21 mouse cellular contexts compared by ENCODE assay signal in genomic region chr10:127412101-127412500, GRCm38 (mm10). TPM values are rescaled to one million over a fixed set of nuclear protein-coding genes. Genes with fewer than 3 reads are reported as not detected.
DNase-seq lines count a peak whose midpoint lies in the region; ATAC-seq and TF ChIP-seq lines count a peak whose summit lies in the region.
"Had no signal": no experiment of that assay in that cellular context is flagged by ENCODE, and none has a peak within 500 bp of the region (broad histone marks: within the 10 kb centered on the region; RNA-seq: fewer than 3 reads in every experiment).

No protein-coding gene starts in this region.

- 34% methylated on average over 5 of the region's 5 CpGs for WGBS in heart, embryonic 10.5 days
- WGBS in hindbrain, embryonic 10.5 days = 28% methylated on average over 5 of the region's 5 CpGs
- 40% methylated on average over 5 of the region's 5 CpGs for WGBS in hindbrain, embryonic 16.5 days
- 50% methylated on average over 5 of the region's 5 CpGs for WGBS in liver, embryonic 16.5 days (ENCODE audit: insufficient replicate concordance)
- WGBS in olfactory bulb, adult 2 months = 55% methylated on average over 5 of the region's 5 CpGs

- H3K9me3 ChIP-seq in heart, embryonic 10.5 days = no peaks in the 10 kb centered on the region
- no peaks in the 10 kb centered on the region for H3K9me3 ChIP-seq in hindbrain, embryonic 10.5 days
- no peaks in the 10 kb centered on the region for H3K9me3 ChIP-seq in hindbrain, embryonic 16.5 days (ENCODE audit: control insufficient read depth, low read length)
- no peaks in the 10 kb centered on the region for H3K9me3 ChIP-seq in liver, embryonic 16.5 days (replicated peaks; ENCODE audit: control insufficient read depth, low read length)
- H3K9me3 ChIP-seq: forebrain, embryonic 12.5 days; limb, embryonic 10.5 days; liver, embryonic 15.5 days had no signal

- H3K4me3 ChIP-seq in heart, embryonic 10.5 days = no peak overlapping the region
- H3K4me3 ChIP-seq in hindbrain, embryonic 10.5 days = no peak overlapping the region
- no peak overlapping the region for H3K4me3 ChIP-seq in hindbrain, embryonic 16.5 days (ENCODE audit: low read length)
- H3K4me3 ChIP-seq in liver, embryonic 16.5 days (ENCODE audit: low read depth, low read length) = no peak overlapping the region
- H3K4me3 ChIP-seq in olfactory bulb, adult 2 months (ENCODE audit: insufficient read depth, low read depth, low read length) = no peak overlapping the region
- H3K4me3 ChIP-seq: forebrain, embryonic 12.5 days; left cerebral cortex, adult 2 months; limb, embryonic 10.5 days; liver, embryonic 15.5 days had no signal

- no peak for DNase-seq in heart, embryonic 10.5 days (ENCODE audit: low spot score)
- no peak for DNase-seq in heart, postnatal 10 days
- DNase-seq in hindbrain, embryonic 10.5 days (ENCODE audit: low spot score) = no peak
- no peak for DNase-seq in liver
- DNase-seq: adrenal gland, postnatal 10 days; cerebellum, adult 11-12 months; cerebellum, postnatal 36 days; gastrocnemius, postnatal 36 days; lung, postnatal 36 days; right cerebral cortex, postnatal 4 days; thymus, postnatal 4 days had no signal

- ATAC-seq in hindbrain, embryonic 16.5 days = no peak
- no peak for ATAC-seq in liver, embryonic 16.5 days (ENCODE audit: low read depth)

- no peaks in the 10 kb centered on the region for H3K27me3 ChIP-seq in heart, embryonic 10.5 days (ENCODE audit: insufficient read depth, poor library complexity, severe bottlenecking)
- no peaks in the 10 kb centered on the region for H3K27me3 ChIP-seq in hindbrain, embryonic 10.5 days (ENCODE audit: insufficient read depth, poor library complexity, severe bottlenecking)
- no peaks in the 10 kb centered on the region for H3K27me3 ChIP-seq in hindbrain, embryonic 16.5 days (replicated peaks; ENCODE audit: control insufficient read depth, insufficient read depth, low read length)
- no peaks in the 10 kb centered on the region for H3K27me3 ChIP-seq in liver, embryonic 16.5 days (ENCODE audit: control insufficient read depth, insufficient read depth, low read depth, low read length)
- H3K27me3 ChIP-seq: forebrain, embryonic 12.5 days; liver, embryonic 15.5 days had no signal

- peaks cover 7% of the 10 kb centered on the region; the same call in 1 of the 2 replicates for H3K36me3 ChIP-seq in heart, embryonic 10.5 days
- H3K36me3 ChIP-seq in hindbrain, embryonic 10.5 days = peaks cover 5% of the 10 kb centered on the region; the same call in 1 of the 2 replicates
- H3K36me3 ChIP-seq in hindbrain, embryonic 16.5 days (ENCODE audit: control insufficient read depth, insufficient read depth, low read length) = no peaks in the 10 kb centered on the region
- no peaks in the 10 kb centered on the region for H3K36me3 ChIP-seq in liver, embryonic 16.5 days (ENCODE audit: control insufficient read depth, insufficient read depth)

- peak overlapping the region; percentile 70; the same call in 1 of the 2 replicates for H3K27ac ChIP-seq in heart, embryonic 10.5 days
- peak overlapping the region; percentile 0; the same call in 1 of the 2 replicates for H3K27ac ChIP-seq in hindbrain, embryonic 10.5 days
- H3K27ac ChIP-seq in hindbrain, embryonic 16.5 days (ENCODE audit: low read depth, low read length) = no peak overlapping the region
- H3K27ac ChIP-seq in liver, embryonic 16.5 days (ENCODE audit: low read length) = peak overlapping the region; percentile 51; the same call in 1 of the 2 replicates
- 0 out of 2 replicates have a peak overlapping the region, but pooled peaks have one; percentile 13 for H3K27ac ChIP-seq in olfactory bulb, adult 2 months (ENCODE audit: insufficient read depth, low read depth, low read length)
- H3K27ac ChIP-seq: forebrain, embryonic 12.5 days; left cerebral cortex, adult 2 months; limb, embryonic 10.5 days; liver, embryonic 15.5 days had no signal

- no peak overlapping the region for H3K9ac ChIP-seq in hindbrain, embryonic 16.5 days (ENCODE audit: low read depth, low read length)
- H3K9ac ChIP-seq in liver, embryonic 16.5 days (ENCODE audit: low read depth, low read length) = no peak overlapping the region
- H3K9ac ChIP-seq: forebrain, embryonic 12.5 days; liver, embryonic 15.5 days had no signal

- H3K4me1 ChIP-seq in heart, embryonic 10.5 days = peaks cover 29% of the 10 kb centered on the region
- H3K4me1 ChIP-seq in hindbrain, embryonic 10.5 days (replicated peaks) = peaks cover 12% of the 10 kb centered on the region
- no peaks in the 10 kb centered on the region for H3K4me1 ChIP-seq in hindbrain, embryonic 16.5 days (ENCODE audit: control insufficient read depth, insufficient read depth, low read depth, low read length)
- H3K4me1 ChIP-seq in liver, embryonic 16.5 days (ENCODE audit: control insufficient read depth, low read depth, low read length) = peaks cover 3% of the 10 kb centered on the region
- peaks cover 4% of the 10 kb centered on the region; the same call in 1 of the 2 replicates for H3K4me1 ChIP-seq in olfactory bulb, adult 2 months (ENCODE audit: control insufficient read depth, insufficient read depth, low read length)
- H3K4me1 ChIP-seq: forebrain, embryonic 12.5 days; limb, embryonic 10.5 days had no signal

- no peak for TF ChIP-seq CTCF in olfactory bulb, adult 2 months (IDR thresholded peaks at IDR 0.05; ENCODE audit: insufficient read depth, low read depth, low read length)

- intact Hi-C loops in heart, postnatal 10 days (cut with DNase I) = no loop called here

- TF ChIP-seq POLR2A in olfactory bulb, adult 2 months (IDR thresholded peaks at IDR 0.05; ENCODE audit: insufficient read depth, low read depth, low read length) = no peak

- no peak overlapping the region for H3K4me2 ChIP-seq in hindbrain, embryonic 16.5 days (ENCODE audit: low read length)
- H3K4me2 ChIP-seq in liver, embryonic 16.5 days (ENCODE audit: low read depth, low read length) = no peak overlapping the region
- H3K4me2 ChIP-seq: forebrain, embryonic 12.5 days; liver, embryonic 15.5 days had no signal

RNA-seq across cellular contexts. Expression of gene R3hdm2, which starts 32.0 kb away (rescaled TPM):
- 30.7 and 33.3 TPM in 2 replicates for polyA plus RNA-seq in heart, embryonic 10.5 days (2016; fragmentation: Nextera tagmentation; extraction: Ambion mirVana)
- total RNA-seq in heart, postnatal 10 days (2021) = 100 to 1,000 TPM; 112 to 120 TPM
- 31.0 and 35.5 TPM in 2 replicates for polyA plus RNA-seq in hindbrain, embryonic 10.5 days (2016; fragmentation: Nextera tagmentation; extraction: Ambion mirVana)
- 34.0 and 37.4 TPM in 2 replicates for polyA plus RNA-seq in hindbrain, embryonic 16.5 days (2015; fragmentation: Nextera tagmentation; extraction: Ambion mirVana)
- 10.2 and 13.3 TPM in 2 replicates for polyA plus RNA-seq in liver, embryonic 16.5 days (2015; fragmentation: Nextera tagmentation; extraction: Ambion mirVana)
- polyA plus RNA-seq in olfactory bulb, adult 2 months (2012; ENCODE audit: insufficient read depth, insufficient read length, low replicate concordance, missing spikeins) = 475 and 884 TPM in 2 replicates

RNA-seq across cellular contexts. Expression of gene Inhbc, which starts 41.9 kb away (rescaled TPM):
- 0.31 TPM in 1 of 2 replicates, not detected in the other for polyA plus RNA-seq in heart, embryonic 10.5 days (2016; fragmentation: Nextera tagmentation; extraction: Ambion mirVana)
- not detected for total RNA-seq in heart, postnatal 10 days (2021)
- polyA plus RNA-seq in hindbrain, embryonic 10.5 days (2016; fragmentation: Nextera tagmentation; extraction: Ambion mirVana) = 0.13 TPM in 1 of 2 replicates, not detected in the other
- not detected in 2 replicates for polyA plus RNA-seq in hindbrain, embryonic 16.5 days (2015; fragmentation: Nextera tagmentation; extraction: Ambion mirVana)
- 4.3 and 5.9 TPM in 2 replicates for polyA plus RNA-seq in liver, embryonic 16.5 days (2015; fragmentation: Nextera tagmentation; extraction: Ambion mirVana)
- polyA plus RNA-seq in olfactory bulb, adult 2 months (2012; ENCODE audit: insufficient read depth, insufficient read length, low replicate concordance, missing spikeins) = not detected in 2 replicates
- total RNA-seq: gastrocnemius, postnatal 36 days; left cerebral cortex, adult 2 months; neutrophil, adult 5-6 weeks had no signal
- polyA plus RNA-seq: brain, embryonic 14.5 days; forebrain, embryonic 12.5 days; frontal cortex, adult 2 months had no signal

RNA-seq across cellular contexts. Expression of gene Inhbe, which starts 57.9 kb away (rescaled TPM):
- polyA plus RNA-seq in heart, embryonic 10.5 days (2016; fragmentation: Nextera tagmentation; extraction: Ambion mirVana) = 0.04 TPM in 1 of 2 replicates, not detected in the other
- total RNA-seq in heart, postnatal 10 days (2021) = not detected
- polyA plus RNA-seq in hindbrain, embryonic 10.5 days (2016; fragmentation: Nextera tagmentation; extraction: Ambion mirVana) = not detected in 2 replicates
- 0.03 and 0.09 TPM in 2 replicates for polyA plus RNA-seq in hindbrain, embryonic 16.5 days (2015; fragmentation: Nextera tagmentation; extraction: Ambion mirVana)
- polyA plus RNA-seq in liver, embryonic 16.5 days (2015; fragmentation: Nextera tagmentation; extraction: Ambion mirVana) = 0.78 and 0.99 TPM in 2 replicates
- not detected in 2 replicates for polyA plus RNA-seq in olfactory bulb, adult 2 months (2012; ENCODE audit: insufficient read depth, insufficient read length, low replicate concordance, missing spikeins)
- total RNA-seq: gastrocnemius, postnatal 36 days had no signal
- polyA plus RNA-seq: brain, embryonic 14.5 days; forebrain, embryonic 12.5 days had no signal

Comparison
In these comparisons a context has a peak if more than half of its experiments do, and no peak if none do; other contexts are left out.
1. RNA of gene R3hdm2, which starts 32.0 kb away (polyA plus RNA-seq): 475 to 884 TPM in olfactory bulb, adult 2 months; 31.0 to 35.5 TPM in hindbrain, embryonic 10.5 days, 34.0 to 37.4 TPM in hindbrain, embryonic 16.5 days, 30.7 to 33.3 TPM in heart, embryonic 10.5 days and 10.2 to 13.3 TPM in liver, embryonic 16.5 days; every median in the first group is over 10 times any median in the second.